Mouse (Mus musculus): ENCODE data around the gene Myl6. TPM values are rescaled to one million over a fixed set of nuclear protein-coding genes. Genes with fewer than 3 reads are reported as not detected.

Myl6 gene
- 100 to 1,000 TPM; 485 to 542 TPM for total RNA-seq (2021)
- long read RNA-seq, experiment 1, transcript Myl6-209 (1 exons, 3,040 nt) = minor isoform, 8 of 317 reads
- long read RNA-seq, experiment 1, transcript Myl6-201 (6 exons, 665 nt) = major isoform, 134 of 317 reads
- long read RNA-seq, experiment 1, transcript Myl6-212 (5 exons, 790 nt) = minor isoform, 6 of 317 reads
- long read RNA-seq, experiment 1, transcript Myl6-206 (7 exons, 691 nt) = minor isoform, 101 of 317 reads
- long read RNA-seq, experiment 1, partial matches to known transcripts = 22 of 317 reads
- long read RNA-seq, experiment 1, other reads (novel, unspliced or antisense) = 42 of 317 reads
- long read RNA-seq, experiment 2, transcript Myl6-206 (7 exons, 691 nt) = minor isoform, 64 of 286 reads
- long read RNA-seq, experiment 2, transcript Myl6-209 (1 exons, 3,040 nt) = minor isoform, 9 of 286 reads
- long read RNA-seq, experiment 2, transcript Myl6-201 (6 exons, 665 nt) = major isoform, 134 of 286 reads
- long read RNA-seq, experiment 2, partial matches to known transcripts = 34 of 286 reads
- long read RNA-seq, experiment 2, other reads (novel, unspliced or antisense) = 41 of 286 reads

DNA sequence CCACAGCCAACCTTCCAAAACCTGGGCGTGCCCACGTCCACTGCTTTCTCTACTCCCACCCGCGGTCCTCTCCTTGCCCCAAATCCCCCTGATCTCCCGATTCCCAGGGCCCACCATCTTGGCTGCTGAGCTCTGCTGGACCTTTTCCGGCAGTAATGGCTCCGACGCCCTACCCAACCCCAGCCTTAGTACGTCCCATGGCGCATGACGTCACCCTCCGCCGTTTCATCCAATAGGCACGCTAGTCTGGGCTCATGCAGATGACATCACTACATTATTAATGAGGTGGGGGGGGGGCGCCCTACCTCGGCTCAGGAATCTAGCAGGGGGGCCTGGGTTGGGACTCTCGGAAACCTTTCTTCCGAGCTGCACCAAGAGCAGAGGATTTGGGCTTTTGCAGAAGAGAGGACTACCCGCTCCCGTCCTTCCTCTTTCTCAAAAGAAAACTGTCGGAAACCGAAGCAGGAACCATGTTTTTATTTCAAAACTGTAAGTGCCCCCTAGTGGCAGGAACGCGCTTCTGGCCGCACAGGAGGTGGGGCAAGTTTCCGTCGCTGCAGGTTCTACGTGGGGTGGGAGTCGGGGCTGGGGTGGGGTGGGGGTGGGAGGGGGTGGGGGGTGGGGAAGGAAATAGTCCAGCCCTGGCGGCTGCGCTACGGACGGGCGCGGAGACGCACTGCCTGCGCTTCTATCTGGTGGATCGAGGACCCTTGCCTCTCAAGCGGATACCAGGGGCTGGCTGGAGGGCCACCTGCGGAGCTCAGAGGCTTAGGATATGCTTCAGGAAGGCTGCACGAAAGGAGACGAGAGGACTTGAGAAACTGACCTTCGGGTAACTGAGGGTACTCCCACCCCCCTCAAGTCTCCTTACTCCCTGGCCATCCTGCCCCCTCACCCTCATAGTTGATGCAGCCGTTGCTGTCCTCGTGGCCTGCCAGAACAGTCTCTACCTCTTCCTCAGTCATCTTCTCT, at the start of gene Myl6:
TSS of gene Myl6 (minus strand) at position 451 of the 972 bp plus-strand sequence.
- DNase-seq (ENCODE audit: low spot score in 2 of 2) = peak; percentile 94 to 99

GRCm38 (mm10) chr10:128543100-128543499, 49.2 kb upstream of the Myl6 start:
- DNase-seq (ENCODE audit: low spot score in 2 of 2) = no peak

DNA sequence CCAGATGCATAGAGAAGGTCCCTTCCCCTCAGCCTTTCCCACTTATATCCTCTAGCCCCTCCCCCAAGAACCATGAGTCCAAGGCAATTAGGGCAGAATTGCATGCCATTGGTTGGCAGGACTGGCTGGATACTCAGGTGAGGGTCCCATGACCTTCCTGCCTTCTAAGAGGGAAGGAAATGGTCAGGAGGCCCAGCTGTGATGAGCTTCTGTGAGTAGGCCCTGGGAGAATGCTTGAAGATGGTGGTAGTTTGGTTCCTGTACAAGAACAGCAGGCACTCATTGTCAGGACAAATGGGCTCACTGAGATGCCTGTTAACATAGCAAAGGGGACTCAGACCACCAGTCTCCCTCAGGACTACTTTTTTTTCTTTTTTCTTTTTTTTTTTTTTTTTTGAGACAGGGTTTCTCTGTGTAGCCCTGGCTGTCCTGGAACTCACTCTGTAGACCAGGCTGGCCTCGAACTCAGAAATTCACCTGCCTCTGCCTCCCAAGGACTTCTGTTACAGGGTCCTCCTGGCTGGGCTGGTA, 44.5 kb upstream of the Myl6 start:
- DNase-seq (ENCODE audit: low spot score in 2 of 2) = no peak

GRCm38 (mm10) chr10:128536266-128536940, 42.5 kb upstream of the Myl6 start:
- DNase-seq (ENCODE audit: low spot score in 2 of 2) = peak; percentile 73 to 86

DNA sequence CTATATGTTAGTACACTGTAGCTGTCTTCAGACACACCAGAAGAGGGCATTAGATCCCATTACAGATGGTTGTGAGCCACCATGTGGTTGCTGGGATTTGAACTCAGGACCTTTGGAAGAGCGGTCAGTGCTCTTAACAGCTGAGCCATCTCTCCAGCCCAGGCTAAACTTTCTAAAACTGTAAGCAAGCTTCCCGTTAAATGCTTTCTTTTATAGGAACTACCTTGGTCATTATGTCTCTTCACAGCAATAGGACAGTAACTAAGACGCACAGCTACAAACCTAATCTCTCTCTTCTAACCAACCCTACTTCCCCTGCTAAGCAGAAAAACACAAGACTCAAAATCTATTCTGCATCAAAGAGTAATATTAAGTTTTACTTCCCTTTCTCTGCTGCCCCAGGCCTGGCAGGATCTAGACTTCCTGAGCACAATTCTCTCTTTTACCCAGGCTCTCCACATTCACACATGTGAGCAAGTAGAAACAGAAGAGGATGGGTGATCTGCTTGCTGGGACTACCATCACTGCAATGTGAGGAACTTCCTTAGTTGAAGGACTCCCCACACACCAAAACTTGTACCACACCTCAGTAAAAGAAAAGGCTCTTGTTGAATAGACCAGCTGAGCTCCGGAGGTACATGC, 41.8 kb upstream of the Myl6 start:
- DNase-seq (ENCODE audit: low spot score in 2 of 2) = no peak

- DNase-seq (ENCODE audit: low spot score in 2 of 2) = no peak
Observed at GRCm38 (mm10) chr10:128535206-128535605, 41.3 kb upstream of the Myl6 start.

DNA sequence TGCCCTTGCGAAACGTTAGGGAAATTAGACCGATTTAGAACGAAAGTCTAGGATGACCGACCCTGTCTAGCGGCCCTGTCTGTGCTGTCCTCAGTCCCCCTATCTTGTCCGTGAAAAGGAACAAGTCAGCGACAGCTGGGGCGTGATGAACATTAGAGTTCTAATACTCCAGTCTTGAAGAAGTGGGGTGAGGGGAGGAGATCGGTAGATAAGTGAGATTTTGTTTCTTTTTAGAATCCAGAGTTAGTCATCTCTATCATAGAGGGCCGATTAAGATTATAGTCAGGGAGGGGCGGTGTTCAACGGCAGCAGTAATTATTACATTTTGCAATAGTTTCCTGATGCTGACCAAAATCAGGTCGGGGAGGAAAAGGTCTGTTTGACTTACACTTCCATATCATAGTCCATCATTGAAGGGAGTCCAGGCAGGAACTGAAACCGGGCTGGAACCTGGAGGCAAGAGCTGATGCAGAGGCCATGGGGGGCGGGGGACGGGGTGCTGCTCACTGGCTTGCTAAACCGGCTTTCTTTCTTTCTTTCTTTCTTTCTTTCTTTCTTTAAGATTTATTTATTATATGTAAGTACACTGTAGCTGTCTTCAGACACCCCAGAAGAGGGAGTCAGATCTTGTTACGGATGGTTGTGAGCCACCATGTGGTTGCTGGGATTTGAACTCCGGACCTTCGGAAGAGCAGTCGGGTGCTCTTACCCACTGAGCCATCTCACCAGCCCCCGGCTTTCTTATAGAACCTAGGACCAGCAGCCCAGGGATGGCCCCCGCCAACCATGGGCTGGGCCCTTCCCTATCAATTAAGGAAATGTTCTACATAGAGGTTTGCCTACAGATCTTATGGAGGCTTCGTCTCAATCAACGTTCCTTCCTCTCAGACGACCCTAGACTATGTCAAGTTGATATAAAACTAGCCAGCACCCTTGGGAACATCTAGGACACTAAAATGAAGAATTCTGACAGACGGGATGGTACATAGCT, 32.7 kb upstream of the Myl6 start:
- no peak for DNase-seq (ENCODE audit: low spot score in 2 of 2)

DNA sequence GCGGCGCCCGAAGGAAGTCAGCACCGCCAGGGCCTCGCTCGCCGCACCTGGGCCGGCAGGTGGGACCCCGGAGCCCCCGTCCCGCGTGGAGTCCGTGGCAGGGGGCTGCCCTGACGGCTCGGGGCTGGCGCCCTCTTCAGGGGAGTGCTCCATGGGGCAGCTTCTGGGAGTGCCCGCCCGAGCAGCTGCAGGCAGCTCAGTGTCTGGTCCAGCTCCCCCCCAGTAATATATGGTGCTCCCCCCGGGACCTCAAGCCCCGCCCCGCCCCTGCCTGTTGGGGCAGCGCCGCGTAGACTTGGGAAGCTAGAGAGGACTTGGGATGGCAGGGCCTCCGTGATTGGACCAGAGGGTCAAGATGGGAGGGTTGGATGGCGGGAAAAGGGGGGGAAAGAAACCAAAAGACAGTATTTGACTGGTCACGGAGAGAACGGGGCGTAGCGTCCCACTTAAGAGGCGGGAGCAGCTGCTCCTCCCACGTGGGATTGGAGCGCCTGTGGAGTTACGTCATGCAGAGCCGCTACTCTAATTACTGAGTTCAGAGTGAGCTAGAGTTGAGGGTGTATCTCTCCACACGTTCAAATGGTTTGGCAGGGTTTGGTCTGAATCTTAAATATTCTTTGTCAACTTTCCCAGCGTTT, 31.8 kb upstream of the Myl6 start, which contains the start of gene Esyt1:
TSS of gene Esyt1 (minus strand) at position 201 of the 638 bp plus-strand sequence.
- peak; percentile 80 to 90 for DNase-seq (ENCODE audit: low spot score in 2 of 2)

DNA sequence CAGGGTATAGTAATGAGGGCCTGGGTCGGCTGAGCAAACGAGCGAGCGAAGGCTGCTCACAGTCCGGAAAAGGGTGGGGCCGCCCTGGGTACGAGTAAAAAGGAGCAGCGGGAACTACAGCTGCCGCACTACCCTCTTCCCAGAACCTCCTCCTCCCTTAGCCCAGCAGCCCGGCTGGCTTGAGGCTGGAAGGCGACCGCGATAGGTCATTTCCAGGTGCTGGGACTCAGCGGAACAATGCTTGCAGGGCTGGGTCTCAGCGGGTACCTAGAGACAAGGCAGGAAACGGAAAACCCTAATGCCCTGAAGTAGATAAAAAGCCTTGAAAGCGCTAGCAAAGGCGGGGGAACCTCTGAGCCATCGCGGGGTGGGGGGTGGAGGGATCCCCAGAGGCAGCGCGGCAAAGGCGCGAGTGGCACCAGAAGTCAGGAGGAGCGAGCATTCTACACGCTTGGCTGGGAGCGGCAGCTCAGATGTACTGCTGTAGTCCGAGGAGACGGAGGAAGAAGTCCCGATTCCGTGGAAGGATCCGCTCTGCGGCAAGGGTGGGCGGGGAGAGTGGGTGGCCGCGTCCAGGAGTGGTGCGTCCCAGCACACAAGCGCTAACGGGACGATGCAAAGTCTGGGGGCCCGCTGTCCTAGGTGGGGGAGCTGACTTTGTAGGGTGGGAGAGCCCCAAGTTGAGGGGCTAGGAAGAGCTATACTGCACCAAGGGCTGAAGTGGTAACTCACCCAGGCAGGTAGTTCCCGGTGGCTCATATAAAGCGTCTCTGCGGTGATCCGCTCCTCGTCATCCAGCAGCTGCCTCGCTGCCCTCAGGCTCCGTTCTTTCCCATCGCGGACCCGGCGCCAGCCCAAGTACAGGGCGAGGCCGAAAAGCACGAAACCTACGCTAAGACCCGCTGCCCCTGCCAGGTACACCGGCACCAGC, 31.1 kb upstream of the Myl6 start:
- peak in 1 of 2 experiments; percentile 73 for DNase-seq (ENCODE audit: low spot score in 2 of 2)

GRCm38 (mm10) chr10:128524111-128524731, 30.3 kb upstream of the Myl6 start:
- DNase-seq (ENCODE audit: low spot score in 2 of 2) = no peak

DNA sequence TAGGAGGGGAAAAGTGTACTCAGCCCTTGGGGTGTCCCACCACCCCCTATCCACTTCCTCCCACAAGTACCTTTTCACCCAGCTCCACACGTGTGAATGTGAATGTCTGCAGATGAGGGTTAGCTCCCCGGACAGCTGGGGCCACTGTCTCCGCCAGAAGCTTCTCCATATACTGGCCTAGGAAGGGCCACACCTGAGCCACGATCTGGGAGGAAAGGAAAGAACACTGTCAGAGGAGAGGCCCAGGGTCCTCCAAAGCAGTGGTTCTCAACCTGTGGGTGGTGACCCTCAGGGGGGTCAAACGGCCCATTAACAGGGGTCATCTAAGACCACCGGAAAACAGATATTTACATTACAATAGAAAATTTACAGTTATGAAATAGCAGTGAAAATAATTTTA, 28.4 kb upstream of the Myl6 start:
- no peak for DNase-seq (ENCODE audit: low spot score in 2 of 2)

DNA sequence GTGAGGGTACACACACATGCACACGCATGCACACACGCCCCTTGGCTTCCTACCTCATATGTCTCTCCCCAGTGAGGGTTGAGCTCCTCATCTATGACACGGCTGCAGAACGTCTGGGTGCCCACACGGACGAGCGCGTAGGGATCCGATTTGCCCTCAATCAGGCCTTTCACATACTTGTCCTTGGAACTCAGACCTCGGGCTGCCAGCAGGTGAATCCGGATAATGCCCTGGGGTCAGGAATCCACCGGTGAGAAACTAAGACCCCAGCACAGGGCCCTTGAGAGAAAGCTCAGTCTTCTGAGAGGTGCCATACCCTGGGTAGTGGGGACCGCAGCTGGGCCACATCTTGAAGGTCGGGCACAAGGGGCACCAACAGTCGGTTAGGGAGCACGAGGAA, 26.6 kb upstream of the Myl6 start:
- no peak for DNase-seq (ENCODE audit: low spot score in 2 of 2)

DNA sequence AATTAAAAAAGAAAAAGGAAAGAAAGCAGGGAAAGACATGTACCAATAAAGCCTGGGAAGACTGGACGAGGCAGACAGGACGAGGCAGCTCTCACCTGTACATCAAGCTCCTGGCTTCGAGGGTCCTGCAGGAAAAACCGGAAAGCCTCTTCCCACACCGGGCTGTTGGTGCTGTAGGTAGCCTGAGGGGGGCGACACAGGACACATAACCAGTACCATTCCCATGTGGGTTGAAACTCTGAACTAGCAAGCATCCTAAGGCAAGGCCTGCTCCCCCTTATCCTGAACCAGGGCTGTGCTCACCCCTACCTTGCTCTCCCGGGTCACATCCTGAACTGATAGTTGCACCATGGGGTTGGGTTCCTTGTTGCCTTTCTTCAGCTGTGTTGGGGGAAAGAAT, 24.9 kb upstream of the Myl6 start:
- DNase-seq (ENCODE audit: low spot score in 2 of 2) = no peak

- DNase-seq (ENCODE audit: low spot score in 2 of 2) = no peak
Observed at GRCm38 (mm10) chr10:128516677-128517076, 22.7 kb upstream of the Myl6 start.

- DNase-seq (ENCODE audit: low spot score in 2 of 2) = no peak
Observed at GRCm38 (mm10) chr10:128516029-128516428, 22.1 kb upstream of the Myl6 start.

- no peak for DNase-seq (ENCODE audit: low spot score in 2 of 2)
Observed at GRCm38 (mm10) chr10:128515044-128515443, 21.1 kb upstream of the Myl6 start.

DNA sequence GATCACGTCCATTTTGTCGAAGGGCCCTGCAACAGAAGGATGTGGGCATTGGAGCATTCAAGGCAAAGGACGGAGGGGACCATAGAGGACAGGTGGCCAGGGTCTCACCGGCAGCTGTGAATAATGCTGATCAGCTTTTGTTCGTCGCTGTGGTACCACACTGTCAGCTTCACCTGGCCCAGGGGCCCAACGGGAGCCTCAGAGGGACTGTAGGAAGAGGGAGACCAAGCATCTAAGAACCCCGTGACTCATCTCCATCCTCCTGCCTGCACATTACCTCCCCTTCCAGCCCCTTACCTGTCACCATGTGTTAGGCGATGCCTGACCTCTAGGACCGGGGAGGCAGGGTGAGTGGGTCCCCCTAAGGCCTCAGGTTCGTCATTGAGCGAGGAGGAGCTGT, 17.8 kb upstream of the Myl6 start:
- DNase-seq (ENCODE audit: low spot score in 2 of 2) = no peak
